Mouse (Mus musculus) liver, embryonic 14.5 days (tissue): ENCODE measurements around the gene Car1. TPM values are rescaled to one million over a fixed set of nuclear protein-coding genes. Genes with fewer than 3 reads are reported as not detected.

ENCODE experiments used
- ATAC-seq: fragments of 200-750 bp; cut with Nextera tagmentation; 2 replicates; pipeline ENCODE4 v1.8.0; 2017; ENCODE audit warnings: moderate number of reproducible peaks, mild to moderate bottlenecking, moderate library complexity; ENCODE audit not compliant: insufficient read depth
- DNase-seq, 3 experiments: peaks; one replicate each; pipeline ENCODE4 v3.0.0-alpha.2; 2012 to 2013; ENCODE audit warnings: low read depth in 3 of 3, low spot score in 3 of 3
- H3K27ac ChIP-seq: fragments of 300-500 bp; sonication (generic); 2 replicates; pipeline ENCODE4 v1.5.1; 2014; ENCODE audit warnings: moderate library complexity, mild to moderate bottlenecking, control low read depth, inconsistent platforms
- H3K27me3 ChIP-seq: fragments of 300-500 bp; sonication (generic); 2 replicates; pipeline ENCODE4 v1.6.1; 2014; ENCODE audit warnings: mild to moderate bottlenecking, low read length, moderate library complexity; ENCODE audit not compliant: control insufficient read depth, insufficient read depth
- H3K36me3 ChIP-seq: fragments of 300-500 bp; sonication (generic); replicated peaks from 2 replicates; pipeline ENCODE4 v1.6.1; 2014; ENCODE audit warnings: low read depth; ENCODE audit not compliant: control insufficient read depth, insufficient read depth
- H3K4me1 ChIP-seq, 2 experiments: fragments of 200-500 bp in 1 of 2; fragments of 300-500 bp in 1 of 2; sonication (generic) in 1 of 2; replicated peaks; 2 replicates each; pipeline ENCODE4 v1.6.1; 2012 to 2014; ENCODE audit warnings: antibody characterized with exemption in 1 of 2, inconsistent platforms in 1 of 2, low read length in 1 of 2; ENCODE audit not compliant: control insufficient read depth in 2 of 2, insufficient read depth in 2 of 2
- H3K4me2 ChIP-seq: fragments of 300-500 bp; sonication (generic); 2 replicates; pipeline ENCODE4 v1.6.1; 2014; ENCODE audit warnings: low read depth, mild to moderate bottlenecking, control low read depth, moderate library complexity
- H3K4me3 ChIP-seq, 2 experiments: fragments of 200-500 bp in 1 of 2; fragments of 300-500 bp in 1 of 2; sonication (generic) in 1 of 2; 2 replicates each; pipeline ENCODE4 v1.5.1; 2012 to 2014; ENCODE audit warnings: low read depth in 2 of 2, low read length in 2 of 2, mild to moderate bottlenecking in 2 of 2, control low read depth in 1 of 2, inconsistent platforms in 1 of 2, moderate library complexity in 1 of 2; ENCODE audit not compliant: insufficient read depth in 1 of 2
- H3K9ac ChIP-seq: fragments of 300-500 bp; sonication (generic); replicated peaks from 2 replicates; pipeline ENCODE4 v1.6.1; 2014; ENCODE audit warnings: mild to moderate bottlenecking, control low read depth, moderate library complexity
- H3K9me3 ChIP-seq: fragments of 300-500 bp; sonication (generic); 2 replicates; pipeline ENCODE4 v1.6.1; 2016; ENCODE audit warnings: low read length, mixed read lengths; ENCODE audit not compliant: control insufficient read depth
- CTCF ChIP-seq: IDR thresholded peaks from 2 replicates; pipeline ENCODE4 v1.5.1; 2016; ENCODE audit warnings: antibody characterized with exemption, low read depth, control low read depth
- EP300 ChIP-seq: IDR thresholded peaks from 2 replicates; pipeline ENCODE4 v1.6.1; 2016; ENCODE audit warnings: antibody characterized with exemption, low read depth
- WGBS: fragments of 180-500 bp; shearing (Covaris S2); extraction: QIAGEN DNeasy Blood & Tissue Kit; methylation state at CpG from one replicate; pipeline ENCODE4 v1.1.7; 2014; ENCODE audit not compliant: insufficient replicate concordance; 5-methylcytosine and 5-hydroxymethylcytosine counted together
- polyA plus RNA-seq, 2 experiments: library from polyadenylated mRNA; depleted of rRNA in 1 of 2; stranded (reverse) in 1 of 2; unstranded in 1 of 2; fragments of >200 nt; fragmentation: Nextera tagmentation in 1 of 2; extraction: Ambion mirVana in 1 of 2; gene quantifications; 2 replicates each; pipeline versions ENCODE4 v1.2.1 to v1.2.3; 2012 to 2014

Car1 gene
- polyA plus RNA-seq, 2 experiments, result 16.1 to 32.7 TPM

GRCm38 (mm10) chr3:14797069-14797468 is 11.1 kb downstream of the Car1 start:
- DNase-seq (no peak), ATAC-seq (no peak)
- Histone ChIP-seq H3K27me3 (no peaks in the 10 kb centered on the region), H3K4me2 (no peak overlapping the region), H3K4me3 (no peak overlapping the region), H3K36me3 (no peaks in the 10 kb centered on the region), H3K27ac (no peak overlapping the region), H3K9ac (no peak overlapping the region), H3K4me1 (no peaks in the 10 kb centered on the region), H3K9me3 (no peaks in the 10 kb centered on the region)
- TF ChIP-seq EP300 (no peak), CTCF (no peak)
- WGBS, result 70% methylated on average over 3 of the region's 3 CpGs

- no peak overlapping the region for H3K4me3 ChIP-seq
- no peak overlapping the region for H3K4me2 ChIP-seq
- DNase-seq, result no peak
- no peaks in the 10 kb centered on the region for H3K4me1 ChIP-seq
- H3K36me3 ChIP-seq, result no peaks in the 10 kb centered on the region
- H3K27me3 ChIP-seq, result no peaks in the 10 kb centered on the region
- no peaks in the 10 kb centered on the region for H3K9me3 ChIP-seq
- H3K9ac ChIP-seq, result no peak overlapping the region
- no peak for TF ChIP-seq EP300
- no peak for TF ChIP-seq CTCF
- no peak for ATAC-seq
- 66% methylated on average over 4 of the region's 4 CpGs for WGBS
- no peak overlapping the region for H3K27ac ChIP-seq
Observed at GRCm38 (mm10) chr3:14795292-14796020, 12.7 kb downstream of the Car1 start.

- Histone ChIP-seq H3K4me1 (no peaks in the 10 kb centered on the region), H3K27ac (no peak overlapping the region), H3K9me3 (no peaks in the 10 kb centered on the region), H3K4me2 (no peak overlapping the region), H3K9ac (no peak overlapping the region), H3K4me3 (no peak overlapping the region), H3K27me3 (no peaks in the 10 kb centered on the region), H3K36me3 (no peaks in the 10 kb centered on the region)
- ATAC-seq, result no peak
- TF ChIP-seq EP300, result no peak
- TF ChIP-seq CTCF, result no peak
- no peak for DNase-seq
Observed at GRCm38 (mm10) chr3:14792032-14792431, 16.1 kb downstream of the Car1 start.

GRCm38 (mm10) chr3:14787607-14788006 is 20.6 kb downstream of the Car1 start:
- Histone ChIP-seq H3K36me3 (no peaks in the 10 kb centered on the region), H3K9ac (no peak overlapping the region), H3K4me3 (no peak overlapping the region), H3K27ac (no peak overlapping the region), H3K27me3 (no peaks in the 10 kb centered on the region), H3K4me2 (no peak overlapping the region), H3K9me3 (no peaks in the 10 kb centered on the region), H3K4me1 (no peaks in the 10 kb centered on the region)
- ATAC-seq, result no peak
- TF ChIP-seq EP300 (no peak), CTCF (no peak)
- no peak for DNase-seq
- 41% methylated on average over 1 of the region's 1 CpGs for WGBS

- DNase-seq, result no peak
- no peak for ATAC-seq
- H3K4me1 ChIP-seq, result no peaks in the 10 kb centered on the region
- H3K4me3 ChIP-seq, result no peak overlapping the region
- H3K9me3 ChIP-seq, result no peaks in the 10 kb centered on the region
- H3K27ac ChIP-seq, result no peak overlapping the region
- no peak overlapping the region for H3K4me2 ChIP-seq
- no peaks in the 10 kb centered on the region for H3K27me3 ChIP-seq
- no peaks in the 10 kb centered on the region for H3K36me3 ChIP-seq
- TF ChIP-seq CTCF, result no peak
- TF ChIP-seq EP300, result no peak
- 50% methylated on average over 1 of the region's 1 CpGs for WGBS
- H3K9ac ChIP-seq, result no peak overlapping the region
Observed at GRCm38 (mm10) chr3:14787136-14787535, 21.0 kb downstream of the Car1 start.
